Mouse (Mus musculus) liver, embryonic 15.5 days (tissue): ENCODE data around the gene Setd7. TPM values are rescaled to one million over a fixed set of nuclear protein-coding genes. Genes with fewer than 3 reads are reported as not detected.

ENCODE experiments used
- polyA plus RNA-seq: library from polyadenylated mRNA; unstranded; fragments of >200 nt; fragmentation: Nextera tagmentation; extraction: Ambion mirVana; gene quantifications from 2 replicates; pipeline ENCODE4 v1.2.1, GENCODE M21; 2015

Setd7 gene
- polyA plus RNA-seq, 1 experiment from 2014 or later = 0.46 TPM

Other genes starting within 250 kb of the Setd7 start
- 22.3 and 22.6 TPM in 2 replicates for gene Elf2, start 220.2 kb downstream of the Setd7 start, polyA plus RNA-seq
- 1.3 and 1.9 TPM in 2 replicates for gene Mgarp, start 164.1 kb downstream of the Setd7 start, polyA plus RNA-seq
- gene Ndufc1, start 151.9 kb downstream of the Setd7 start, polyA plus RNA-seq = 308 and 386 TPM in 2 replicates
- 20.4 and 22.3 TPM in 2 replicates for gene Naa15, start 145.7 kb downstream of the Setd7 start, polyA plus RNA-seq
- gene Rab33b, start 77.0 kb downstream of the Setd7 start, polyA plus RNA-seq = 4.4 and 4.7 TPM in 2 replicates
- 20.8 and 24.4 TPM in 2 replicates for gene Mgst2, start 99.5 kb upstream of the Setd7 start, polyA plus RNA-seq